Mouse (Mus musculus) neural tube, embryonic 10.5 days (tissue): ENCODE data around the gene Megf11.
A peak's percentile ranks its signal among the peaks of the same experiment; 100 is the strongest.

Experiments used
- DNase-seq: peaks from one replicate; pipeline ENCODE4 v3.0.0-alpha.2; 2017; ENCODE audit warnings: low spot score; ENCODE audit errors: extremely low spot score

Megf11 gene

GRCm38 (mm10) chr9:64393914-64394596, 8.6 kb downstream of the Megf11 start:
- DNase-seq: peak; percentile 82

- no peak for DNase-seq
Observed at GRCm38 (mm10) chr9:64395238-64395920, 10.0 kb downstream of the Megf11 start.

DNA sequence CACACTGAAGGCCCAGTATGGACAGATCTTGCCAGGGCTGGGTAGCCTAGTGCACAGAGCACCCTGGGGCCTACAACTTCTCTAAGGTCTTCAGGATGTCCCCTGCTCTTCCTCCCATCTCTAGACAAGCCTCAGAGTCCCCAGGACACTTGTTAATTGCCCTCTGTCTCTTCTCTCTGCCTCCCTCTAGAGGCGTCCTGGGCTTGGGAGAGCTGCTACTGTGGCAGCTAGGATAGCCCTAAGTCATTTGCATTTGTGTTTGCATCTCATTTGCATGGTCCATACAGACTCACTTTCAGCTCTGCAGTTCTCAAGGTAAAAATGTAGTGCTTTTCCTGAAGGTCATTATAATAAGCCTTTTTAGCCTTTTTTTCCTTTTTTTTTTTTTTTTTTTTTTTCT, 11.7 kb downstream of the Megf11 start:
- DNase-seq: no peak

- no peak for DNase-seq
Observed at GRCm38 (mm10) chr9:64399121-64399520, 13.7 kb downstream of the Megf11 start.

- no peak for DNase-seq
Observed at GRCm38 (mm10) chr9:64402141-64402540, 16.7 kb downstream of the Megf11 start.

DNA sequence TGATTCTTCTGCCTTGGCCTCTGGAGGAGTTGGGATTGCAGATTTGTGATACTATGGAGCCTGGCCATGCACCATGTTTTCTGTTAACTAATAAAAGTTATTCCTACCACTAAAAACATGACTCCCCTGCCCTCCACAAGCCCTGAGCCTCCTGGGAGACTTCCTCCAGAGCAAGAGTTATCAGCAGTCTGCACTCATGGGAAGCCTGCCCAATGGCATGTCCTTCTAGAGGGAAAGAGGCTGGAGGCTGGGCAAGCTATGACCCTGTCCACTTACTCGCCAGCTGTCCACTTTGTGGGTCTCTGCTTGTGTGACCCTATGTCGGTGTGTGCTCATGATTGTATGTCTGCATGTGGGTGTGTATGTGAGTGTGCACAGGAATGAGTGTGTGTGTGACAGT, 21.4 kb downstream of the Megf11 start:
- no peak for DNase-seq

DNA sequence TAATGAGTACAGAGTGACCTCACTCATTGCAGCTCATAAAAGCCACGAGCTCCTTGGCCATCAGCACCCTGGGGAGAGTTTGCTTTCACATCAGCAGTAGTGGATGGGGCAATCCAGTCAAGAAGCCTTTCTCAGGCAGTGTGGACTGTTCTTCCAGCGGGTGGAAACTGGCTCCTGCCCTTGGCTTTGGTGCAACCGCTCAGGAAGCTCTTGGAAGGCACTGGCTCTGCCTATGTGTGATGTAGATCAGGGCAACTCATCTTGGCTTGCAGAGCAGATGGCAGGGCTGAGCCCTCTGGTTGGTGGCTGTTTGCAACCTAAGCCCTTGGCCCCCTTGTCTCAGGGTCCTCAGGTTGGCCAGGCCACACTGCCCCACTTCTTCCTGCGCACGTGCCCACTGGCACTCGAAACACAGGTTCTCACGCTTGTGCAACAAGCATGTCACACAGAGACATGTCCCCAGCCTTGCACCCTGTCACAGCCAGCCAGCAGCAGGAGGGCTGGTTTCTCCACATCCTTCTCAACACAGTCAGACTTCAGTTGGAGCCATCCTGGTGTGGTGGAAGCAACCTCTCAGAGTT, 22.1 kb downstream of the Megf11 start:
- no peak for DNase-seq

DNA sequence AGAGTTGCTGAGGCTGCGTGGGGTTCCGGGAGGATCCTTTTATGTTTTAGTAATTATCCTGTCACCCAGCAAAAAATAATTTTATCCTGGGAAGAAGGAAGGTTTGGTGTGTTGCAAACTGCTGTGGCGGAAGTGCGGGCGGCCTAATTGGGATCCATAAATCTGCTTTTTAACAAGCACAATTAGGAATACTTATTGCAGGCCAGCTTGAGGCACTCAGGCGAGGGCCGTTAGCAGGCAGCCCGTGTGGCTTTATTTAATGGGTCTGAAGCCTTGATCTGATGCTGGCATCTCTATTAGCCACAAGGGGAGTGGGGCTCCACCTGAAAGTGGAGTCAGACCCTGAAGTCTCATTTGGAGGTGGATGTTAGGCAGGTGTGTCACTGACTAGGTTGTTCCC, 23.4 kb downstream of the Megf11 start:
- DNase-seq: no peak

DNA sequence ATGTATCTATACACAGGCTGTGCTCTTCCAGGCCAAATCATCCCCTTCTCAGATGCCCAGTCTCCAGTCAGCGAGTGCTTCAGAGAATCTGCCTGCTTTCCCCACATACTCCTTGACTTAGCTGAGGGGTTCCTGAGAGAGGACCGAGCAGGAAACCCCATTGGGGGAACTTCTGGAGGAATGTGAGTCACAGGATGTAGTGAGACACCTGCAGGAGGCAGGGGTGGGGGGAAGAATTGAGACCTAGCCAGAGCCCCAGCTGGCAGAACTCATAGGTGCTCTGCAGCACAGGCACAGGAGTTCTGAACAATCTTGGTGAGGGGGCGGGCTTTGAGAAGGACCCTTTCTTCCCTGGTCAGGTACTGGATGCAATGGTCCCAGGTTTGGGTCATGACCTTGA, 35.0 kb downstream of the Megf11 start:
- no peak for DNase-seq

GRCm38 (mm10) chr9:64421986-64422616, 36.7 kb downstream of the Megf11 start:
- DNase-seq: no peak

GRCm38 (mm10) chr9:64423912-64424311, 38.5 kb downstream of the Megf11 start:
- no peak for DNase-seq

DNA sequence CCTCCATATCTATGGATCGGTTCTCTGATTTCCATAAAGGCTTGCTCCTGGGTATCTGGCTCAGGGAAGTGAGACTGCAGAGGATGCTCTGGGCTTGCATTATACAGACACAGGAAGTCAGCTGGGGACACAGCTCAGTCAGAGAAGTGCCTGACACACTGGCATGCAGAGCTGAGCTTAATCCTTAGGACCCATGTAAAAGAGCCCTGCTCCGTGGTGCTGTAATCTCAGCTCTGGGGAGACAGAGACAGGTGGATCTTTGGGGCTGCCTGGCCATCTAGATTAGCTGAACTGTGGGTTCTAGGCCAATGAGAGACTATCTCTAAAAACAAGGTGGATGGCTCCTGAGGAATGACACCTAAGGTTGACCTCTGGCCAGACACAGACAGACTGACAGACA, 50.7 kb downstream of the Megf11 start:
- no peak for DNase-seq

- no peak for DNase-seq
Observed at GRCm38 (mm10) chr9:64440101-64440500, 54.7 kb downstream of the Megf11 start.

DNA sequence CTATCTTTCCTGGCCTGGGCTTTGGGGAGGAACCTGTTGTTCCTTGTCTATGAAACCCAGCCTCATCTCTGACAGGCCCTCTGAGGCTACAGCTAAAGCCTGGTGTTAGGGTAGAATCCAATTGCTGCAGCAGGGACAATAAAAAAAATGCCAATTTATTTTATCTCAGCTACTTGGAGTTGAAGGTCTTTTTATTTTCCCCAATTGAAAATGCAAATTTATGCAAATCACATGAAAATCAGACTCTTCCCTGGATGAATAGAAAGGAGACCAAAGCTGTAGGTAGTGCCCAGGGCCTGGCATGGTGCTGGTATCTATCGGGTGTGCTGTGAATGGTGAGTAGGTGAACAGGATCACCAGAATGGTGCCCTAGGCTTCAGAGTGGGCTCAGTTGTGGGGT, 60.6 kb downstream of the Megf11 start:
- DNase-seq: no peak

DNA sequence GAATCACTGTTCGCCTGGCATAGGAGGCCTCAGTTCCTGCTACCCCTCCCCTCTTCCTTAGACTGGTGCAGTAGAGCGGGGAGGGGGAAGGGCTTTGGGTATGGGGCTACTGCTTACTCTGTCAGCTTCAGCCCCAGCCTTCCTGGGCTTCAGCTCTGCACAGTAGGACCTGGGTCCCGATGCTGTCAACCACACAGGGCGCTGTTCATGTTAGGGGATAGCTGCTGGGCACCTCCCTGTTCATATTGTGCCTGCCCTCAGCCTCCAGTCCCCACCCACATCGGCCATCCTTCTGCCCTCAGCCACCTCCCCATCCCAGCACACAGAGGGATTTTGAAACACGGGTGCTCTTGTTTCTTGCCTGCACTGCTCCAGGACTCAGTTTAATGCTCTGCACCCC, 61.6 kb downstream of the Megf11 start:
- no peak for DNase-seq

DNA sequence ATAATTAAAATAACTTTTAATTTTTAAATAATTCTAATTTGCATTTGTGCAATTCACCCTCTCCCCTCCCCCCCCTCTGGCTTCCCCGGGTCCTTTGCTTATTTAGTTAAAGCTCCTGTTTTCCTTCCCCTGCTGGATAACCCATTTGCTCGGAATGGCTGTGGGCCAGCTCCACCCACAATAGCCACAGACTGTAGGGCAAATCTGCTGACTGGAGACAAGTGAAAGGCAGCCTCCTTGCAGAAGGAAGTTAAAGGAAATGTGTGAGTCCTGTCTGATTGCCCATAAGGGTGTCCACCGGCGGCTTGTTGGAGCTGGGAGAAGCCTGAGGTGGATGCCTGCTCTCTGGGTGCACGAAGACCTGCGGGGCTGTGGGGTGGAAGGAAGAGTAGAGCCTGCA, 62.1 kb downstream of the Megf11 start:
- DNase-seq: no peak

GRCm38 (mm10) chr9:64452769-64453168, 67.3 kb downstream of the Megf11 start:
- DNase-seq: no peak

DNA sequence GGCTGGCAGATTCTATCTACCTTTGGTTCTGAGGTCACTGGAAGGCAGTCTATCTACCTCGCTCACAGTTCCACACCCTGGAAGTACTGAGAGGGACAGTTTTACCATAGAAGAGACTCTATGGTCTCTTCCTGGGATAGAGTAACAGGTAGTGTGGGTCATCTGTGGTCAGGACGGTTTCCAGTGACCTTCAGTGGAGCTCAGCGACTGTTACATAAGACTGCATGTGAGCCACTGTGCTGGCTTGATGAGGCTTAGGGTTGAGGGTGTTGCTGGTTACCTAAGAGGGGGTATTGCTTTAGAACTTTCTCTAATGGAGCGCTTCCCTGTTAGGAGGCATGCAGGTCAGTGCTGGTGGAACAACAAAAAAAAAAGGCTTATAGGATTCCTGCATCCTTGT, 68.8 kb downstream of the Megf11 start:
- no peak for DNase-seq

- no peak for DNase-seq
Observed at GRCm38 (mm10) chr9:64455910-64456309, 70.5 kb downstream of the Megf11 start.

DNA sequence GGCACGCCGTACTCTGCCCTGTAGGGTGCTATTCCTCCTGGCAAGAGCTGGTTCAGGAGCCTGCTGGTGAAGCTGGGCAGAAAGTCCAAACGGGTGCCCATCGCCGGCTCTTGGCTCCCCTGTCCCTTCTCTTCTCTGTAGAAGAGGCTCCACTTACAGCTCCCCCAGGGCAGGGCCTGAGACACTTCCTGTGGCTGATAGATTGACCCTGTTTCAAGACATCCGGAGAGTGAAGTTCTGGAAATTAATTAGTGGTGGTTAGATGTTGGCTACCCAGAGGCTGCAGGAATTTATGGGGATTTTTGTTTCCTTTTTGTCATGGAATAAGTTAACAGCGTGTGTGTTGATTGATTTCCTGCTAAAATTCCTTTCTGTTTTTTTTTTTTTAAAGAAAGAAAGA, 72.2 kb downstream of the Megf11 start:
- no peak for DNase-seq

DNA sequence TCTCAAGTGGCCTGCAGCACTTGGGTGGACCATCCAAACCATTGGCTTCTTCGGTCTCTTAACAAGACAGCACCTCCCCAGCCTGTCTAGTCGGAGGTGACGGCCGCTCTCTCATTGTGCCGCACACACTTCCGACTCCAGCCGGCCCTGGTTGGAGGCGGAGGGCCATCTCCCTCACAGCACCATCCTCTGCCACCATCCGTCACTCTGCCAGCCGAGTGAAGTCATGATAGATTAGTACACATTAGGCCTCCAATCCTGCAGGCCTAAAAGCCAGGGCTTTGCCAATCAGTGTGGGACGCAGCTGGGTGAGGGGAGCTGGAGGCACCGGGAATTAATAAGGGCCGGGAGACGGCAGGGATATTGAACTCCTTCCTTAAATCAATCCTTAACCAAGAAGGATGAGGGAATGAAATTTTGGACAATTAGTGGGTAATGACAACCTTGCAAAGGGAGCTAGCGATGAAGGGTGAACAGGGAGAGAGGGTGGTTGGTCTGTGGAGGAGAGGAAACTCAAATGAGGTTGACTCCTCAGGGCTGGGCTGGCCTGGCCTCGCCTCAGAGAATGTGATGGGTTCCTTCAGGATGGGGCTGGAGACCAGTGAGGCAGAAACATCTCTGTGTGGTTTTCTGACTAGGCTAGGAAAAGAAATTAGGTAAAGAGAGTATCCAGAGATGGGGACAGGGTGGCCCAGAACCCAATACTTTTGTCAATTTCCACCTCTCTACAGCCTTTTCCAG, 76.3 kb downstream of the Megf11 start:
- DNase-seq: no peak

DNA sequence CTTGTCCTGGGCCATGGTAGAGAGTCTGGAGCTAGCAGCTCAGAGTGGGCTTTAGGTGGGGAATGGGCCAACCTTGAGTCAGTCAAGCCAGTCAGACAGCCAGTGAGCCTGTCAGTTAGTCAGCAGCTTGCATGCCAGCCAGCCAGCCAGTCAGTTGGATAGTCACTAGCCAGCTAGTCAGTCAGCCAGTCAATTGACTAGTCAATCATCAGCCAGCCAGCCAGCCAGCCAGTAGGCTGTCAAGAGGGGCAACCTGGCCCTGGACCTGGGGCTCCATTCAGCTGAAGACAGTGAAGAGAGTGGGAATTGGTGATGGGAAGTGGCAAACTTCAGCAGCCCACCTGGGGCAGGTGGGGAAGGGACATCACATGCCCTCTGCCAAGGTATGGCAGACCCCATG, 77.4 kb downstream of the Megf11 start:
- no peak for DNase-seq
